Mouse (Mus musculus) liver, postnatal 0 days (tissue): ENCODE data around the gene Lrguk. TPM values are rescaled to one million over a fixed set of nuclear protein-coding genes. Genes with fewer than 3 reads are reported as not detected.

Experiments
- ATAC-seq: fragments of 200-750 bp; cut with Nextera tagmentation; 2 replicates; pipeline ENCODE4 v1.8.0; 2017; ENCODE audit warnings: mild to moderate bottlenecking, moderate library complexity
- DNase-seq: peaks from one replicate; pipeline ENCODE4 v3.0.0-alpha.2; 2016
- H3K27ac ChIP-seq: fragments of 300-500 bp; sonication (generic); 2 replicates; pipeline ENCODE4 v1.5.1; 2014; ENCODE audit warnings: antibody characterized with exemption, moderate library complexity, mild to moderate bottlenecking, low read depth
- H3K27me3 ChIP-seq: fragments of 300-500 bp; sonication (generic); 2 replicates; pipeline ENCODE4 v1.6.1; 2014; ENCODE audit warnings: low read length, control low read depth, mixed read lengths; ENCODE audit not compliant: insufficient read depth
- H3K36me3 ChIP-seq: fragments of 300-500 bp; sonication (generic); replicated peaks from 2 replicates; pipeline ENCODE4 v1.6.1; 2014; ENCODE audit warnings: mild to moderate bottlenecking, control low read depth, low read length, moderate library complexity, mixed read lengths; ENCODE audit not compliant: insufficient read depth
- H3K4me1 ChIP-seq: fragments of 300-500 bp; sonication (generic); 2 replicates; pipeline ENCODE4 v1.6.1; 2014; ENCODE audit warnings: antibody characterized with exemption, mild to moderate bottlenecking, control low read depth; ENCODE audit not compliant: insufficient read depth
- H3K4me2 ChIP-seq: fragments of 300-500 bp; sonication (generic); 2 replicates; pipeline ENCODE4 v1.6.1; 2014; ENCODE audit warnings: low read depth, mild to moderate bottlenecking, low read length, moderate library complexity, mixed read lengths
- H3K4me3 ChIP-seq: fragments of 300-500 bp; sonication (generic); 2 replicates; pipeline ENCODE4 v1.5.1; 2014; ENCODE audit warnings: low read depth, low read length
- H3K9ac ChIP-seq: fragments of 300-500 bp; sonication (generic); replicated peaks from 2 replicates; pipeline ENCODE4 v1.6.1; 2014; ENCODE audit warnings: mild to moderate bottlenecking, moderate library complexity
- H3K9me3 ChIP-seq: fragments of 300-500 bp; sonication (generic); 2 replicates; pipeline ENCODE4 v1.6.1; 2016; ENCODE audit warnings: mild to moderate bottlenecking, control low read depth, low read length, mixed read lengths
- CTCF ChIP-seq: sonication (generic); IDR thresholded peaks from 2 replicates; pipeline ENCODE4 v1.5.1; 2016; ENCODE audit warnings: antibody characterized with exemption, low read depth
- EP300 ChIP-seq: IDR thresholded peaks from 2 replicates; pipeline ENCODE4 v1.6.1; 2016; ENCODE audit warnings: antibody characterized with exemption, low read depth, mild to moderate bottlenecking
- WGBS: fragments of 180-500 bp; shearing (Covaris S2); extraction: QIAGEN DNeasy Blood & Tissue Kit; methylation state at CpG from one replicate; pipeline ENCODE4 v1.1.7; 2014; ENCODE audit not compliant: insufficient replicate concordance; 5-methylcytosine and 5-hydroxymethylcytosine counted together
- polyA plus RNA-seq: library from polyadenylated mRNA; unstranded; fragments of >200 nt; fragmentation: Nextera tagmentation; extraction: Ambion mirVana; gene quantifications from 2 replicates; pipeline ENCODE4 v1.2.1, GENCODE M21; 2015

Lrguk gene
- polyA plus RNA-seq, 1 experiment from 2014 or later, result 0.04 TPM

DNA sequence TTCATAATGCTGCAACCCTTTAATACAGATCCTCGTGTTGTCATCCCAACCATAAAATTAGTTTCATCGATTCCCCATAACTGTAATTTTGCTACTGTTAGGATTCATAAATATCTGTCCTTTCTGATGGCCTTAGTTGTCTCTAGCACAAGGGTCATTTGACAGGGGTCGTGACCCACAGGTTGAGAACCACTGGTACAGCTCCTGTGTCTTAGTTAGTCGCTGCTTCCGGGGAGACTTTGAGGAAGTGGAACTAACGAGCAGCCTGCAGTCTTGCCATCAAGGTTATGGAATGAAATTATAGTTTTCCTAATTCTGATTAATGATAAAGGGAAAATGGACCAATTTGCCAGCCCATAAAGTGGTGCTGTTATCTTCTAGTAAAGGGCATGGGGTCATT lies 70.5 kb downstream of the Lrguk start:
- H3K4me2 ChIP-seq, result no peak overlapping the region
- no peaks in the 10 kb centered on the region for H3K4me1 ChIP-seq
- no peak overlapping the region for H3K27ac ChIP-seq
- no peaks in the 10 kb centered on the region for H3K9me3 ChIP-seq
- H3K36me3 ChIP-seq, result no peaks in the 10 kb centered on the region
- no peak overlapping the region for H3K4me3 ChIP-seq
- ATAC-seq (no peak), DNase-seq (no peak)
- 67% methylated on average over 6 of the region's 6 CpGs for WGBS
- H3K27me3 ChIP-seq, result no peaks in the 10 kb centered on the region
- TF ChIP-seq EP300, result no peak
- TF ChIP-seq CTCF, result no peak
- no peak overlapping the region for H3K9ac ChIP-seq

DNA sequence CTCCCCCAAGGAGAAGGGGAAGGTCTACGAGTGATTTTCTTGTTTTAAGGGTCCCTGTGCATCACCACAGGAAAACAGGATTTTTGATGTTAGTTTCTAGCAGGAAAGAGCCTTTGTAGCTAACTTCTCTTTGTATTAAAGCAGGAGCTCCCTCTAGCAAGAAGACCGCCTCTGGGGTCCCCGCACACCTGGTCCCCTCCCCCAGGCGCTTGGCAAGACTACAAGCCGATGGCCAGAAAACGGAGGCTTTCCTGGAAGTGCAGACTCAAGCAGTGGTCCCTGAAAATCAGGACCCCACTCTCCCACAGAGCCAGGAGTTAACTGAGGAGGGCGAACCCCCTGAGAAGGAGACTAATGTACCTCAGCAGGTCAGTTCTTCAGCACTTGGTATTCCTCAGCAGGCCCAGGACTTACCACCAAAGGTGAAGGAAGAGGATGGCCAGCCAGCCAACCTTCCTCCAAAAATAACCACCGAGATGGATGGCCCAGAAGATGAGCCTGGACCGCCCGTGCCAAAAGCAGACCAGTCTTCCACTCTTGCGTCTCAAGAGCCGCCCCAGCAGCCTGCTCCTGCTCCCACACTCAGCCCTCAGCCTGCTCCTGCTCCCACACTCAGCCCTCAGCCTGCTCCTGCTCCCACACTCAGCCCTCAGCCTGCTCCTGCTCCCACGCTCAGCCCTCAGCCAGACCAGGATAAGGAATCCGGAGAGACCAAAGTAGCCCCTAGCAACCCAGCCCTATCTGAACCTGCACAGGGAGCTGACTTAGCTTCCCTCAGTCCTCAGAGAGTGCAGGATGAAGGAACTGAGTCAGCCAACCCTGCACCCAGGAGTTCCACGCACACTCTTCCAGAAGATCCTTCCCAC lies 72.5 kb downstream of the Lrguk start:
- Histone ChIP-seq H3K27ac (no peak overlapping the region), H3K27me3 (no peaks in the 10 kb centered on the region), H3K4me1 (no peaks in the 10 kb centered on the region), H3K9me3 (no peaks in the 10 kb centered on the region), H3K4me3 (no peak overlapping the region), H3K4me2 (no peak overlapping the region), H3K9ac (no peak overlapping the region), H3K36me3 (no peaks in the 10 kb centered on the region)
- ATAC-seq (no peak), DNase-seq (no peak)
- WGBS, result 77% methylated on average over 15 of the region's 15 CpGs
- TF ChIP-seq EP300, result no peak
- TF ChIP-seq CTCF, result no peak

DNA sequence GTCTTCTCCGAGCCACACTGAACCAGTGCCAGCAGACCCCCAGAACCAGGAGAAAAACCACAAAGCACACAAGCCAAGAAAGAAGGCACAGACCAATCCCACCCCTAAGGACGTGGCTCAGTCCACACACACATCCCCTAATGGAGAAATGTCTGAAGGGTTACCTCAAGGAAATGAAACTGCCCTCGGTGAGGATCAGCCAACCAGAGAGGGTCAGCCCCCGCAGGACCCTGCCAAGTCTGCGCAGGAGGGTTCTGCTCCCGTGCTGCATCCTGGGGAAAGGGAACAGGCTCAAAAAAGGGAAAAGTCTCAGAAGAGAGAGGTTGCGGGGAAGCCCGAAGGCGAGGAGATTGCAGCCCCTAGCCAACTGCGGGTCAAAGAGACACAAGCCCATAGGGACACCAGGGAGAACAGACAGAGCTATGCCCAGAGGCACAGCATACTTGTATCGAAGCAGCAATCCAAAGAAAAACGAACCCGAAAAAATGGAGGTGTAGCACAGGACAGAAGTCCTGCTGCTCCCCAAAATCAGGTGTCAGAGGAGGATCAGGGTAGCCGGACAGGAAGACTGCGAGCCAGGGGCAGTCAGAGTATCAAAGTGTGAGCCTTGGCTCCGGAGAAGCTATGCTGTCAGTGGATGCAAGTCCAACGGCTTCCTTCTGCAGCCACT lies 74.1 kb downstream of the Lrguk start:
- no peak overlapping the region for H3K4me2 ChIP-seq
- H3K27me3 ChIP-seq, result no peaks in the 10 kb centered on the region
- H3K27ac ChIP-seq, result no peak overlapping the region
- TF ChIP-seq CTCF (no peak), EP300 (no peak)
- H3K9ac ChIP-seq, result no peak overlapping the region
- DNase-seq (no peak), ATAC-seq (no peak)
- H3K9me3 ChIP-seq, result no peaks in the 10 kb centered on the region
- no peaks in the 10 kb centered on the region for H3K4me1 ChIP-seq
- WGBS, result 79% methylated on average over 17 of the region's 17 CpGs
- H3K4me3 ChIP-seq, result no peak overlapping the region
- H3K36me3 ChIP-seq, result no peaks in the 10 kb centered on the region

DNA sequence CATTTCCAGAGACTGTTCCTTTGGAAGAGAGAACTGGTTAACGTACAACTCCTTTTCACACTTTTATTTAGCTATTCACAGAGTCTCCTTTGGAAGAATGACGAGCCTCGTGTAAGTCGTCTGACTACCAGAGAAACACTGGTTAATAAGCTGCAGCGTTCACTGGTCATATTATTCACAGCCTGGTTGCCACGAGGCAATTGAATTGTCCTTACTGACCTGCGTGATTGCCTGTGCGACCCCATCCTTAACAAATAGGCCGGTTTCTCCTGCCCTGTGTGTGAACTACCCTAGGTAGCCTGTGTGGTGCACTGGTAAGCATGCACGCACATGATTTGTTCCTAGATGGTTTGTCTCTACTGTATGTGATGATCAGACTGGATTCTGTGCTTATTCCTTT lies 81.3 kb downstream of the Lrguk start:
- H3K4me1 ChIP-seq, result no peaks in the 10 kb centered on the region
- no peak for DNase-seq
- H3K9me3 ChIP-seq, result no peaks in the 10 kb centered on the region
- 76% methylated on average over 10 of the region's 10 CpGs for WGBS
- no peak overlapping the region for H3K4me3 ChIP-seq
- H3K36me3 ChIP-seq, result no peaks in the 10 kb centered on the region
- no peaks in the 10 kb centered on the region for H3K27me3 ChIP-seq
- no peak overlapping the region for H3K27ac ChIP-seq
- TF ChIP-seq EP300 (no peak), CTCF (no peak)
- no peak overlapping the region for H3K4me2 ChIP-seq
- no peak for ATAC-seq
- no peak overlapping the region for H3K9ac ChIP-seq

DNA sequence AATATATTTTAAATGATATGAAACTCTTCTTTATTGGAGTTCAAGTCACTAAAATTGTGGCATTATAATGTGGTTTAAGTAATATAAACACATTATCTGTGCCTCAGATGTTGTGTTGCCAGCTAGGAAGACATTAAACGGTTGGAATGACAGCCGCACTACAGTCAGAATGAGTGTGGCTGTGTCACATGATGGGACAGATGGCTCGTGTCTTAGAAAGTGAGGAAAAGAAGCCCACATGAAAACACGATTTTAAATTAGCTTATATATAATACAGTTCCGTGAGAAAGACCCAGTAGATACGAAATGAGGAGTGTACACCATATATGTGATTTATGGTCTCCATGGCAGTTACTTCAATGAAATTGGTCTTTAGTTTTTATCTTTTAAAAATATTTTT lies 82.2 kb downstream of the Lrguk start:
- DNase-seq (no peak), ATAC-seq (no peak)
- H3K36me3 ChIP-seq, result no peaks in the 10 kb centered on the region
- no peaks in the 10 kb centered on the region for H3K27me3 ChIP-seq
- H3K4me1 ChIP-seq, result no peaks in the 10 kb centered on the region
- no peak overlapping the region for H3K4me3 ChIP-seq
- TF ChIP-seq EP300, result no peak
- no peak for TF ChIP-seq CTCF
- H3K27ac ChIP-seq, result no peak overlapping the region
- H3K9me3 ChIP-seq, result no peaks in the 10 kb centered on the region
- H3K4me2 ChIP-seq, result no peak overlapping the region
- H3K9ac ChIP-seq, result no peak overlapping the region
- 77% methylated on average over 6 of the region's 6 CpGs for WGBS

DNA sequence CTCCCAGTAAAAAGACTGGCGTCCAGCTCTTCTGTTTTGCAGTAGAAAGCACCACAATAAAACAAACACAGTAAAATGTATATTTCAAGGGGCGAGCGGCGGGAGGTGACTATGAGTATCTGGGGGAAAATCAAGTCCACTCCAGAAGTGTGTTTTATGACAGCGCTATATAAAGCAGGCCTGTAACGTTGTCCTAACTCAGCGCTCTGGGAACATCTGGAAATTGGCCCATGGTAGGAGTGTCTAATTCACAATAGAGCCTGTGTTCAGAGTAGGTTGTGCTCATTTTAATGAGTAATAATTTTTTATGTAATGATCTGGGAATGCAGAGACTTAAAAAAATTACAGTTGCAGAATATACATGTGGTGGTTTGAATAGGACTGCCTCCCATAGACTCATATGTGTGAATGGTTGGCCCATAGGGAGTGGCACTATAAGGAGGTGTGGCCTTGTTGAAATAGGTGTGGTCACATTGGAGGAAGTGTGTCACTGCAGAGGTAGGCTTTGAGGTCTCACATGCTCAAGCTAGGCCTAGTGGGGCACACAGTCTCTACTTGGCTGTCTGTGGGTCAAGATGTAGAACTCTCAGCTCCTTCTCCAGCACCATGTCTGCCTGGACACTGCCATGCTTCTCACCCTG lies 87.7 kb downstream of the Lrguk start:
- no peak for TF ChIP-seq CTCF
- no peak for TF ChIP-seq EP300
- Histone ChIP-seq H3K4me3 (no peak overlapping the region), H3K4me1 (no peaks in the 10 kb centered on the region), H3K9ac (no peak overlapping the region), H3K36me3 (no peaks in the 10 kb centered on the region), H3K27me3 (no peaks in the 10 kb centered on the region), H3K9me3 (no peaks in the 10 kb centered on the region), H3K27ac (no peak overlapping the region), H3K4me2 (no peak overlapping the region)
- ATAC-seq (no peak), DNase-seq (no peak)
- WGBS, result 89% methylated on average over 7 of the region's 7 CpGs
